Mouse (Mus musculus) intestine, embryonic 14.5 days (tissue): ENCODE data around the gene Dis3. TPM values are rescaled to one million over a fixed set of nuclear protein-coding genes. Genes with fewer than 3 reads are reported as not detected.
A peak's percentile ranks its signal among the peaks of the same experiment; 100 is the strongest.
"Not testable (repeated sequence)": the region's sequence is repeated elsewhere in the genome, so short reads cannot be mapped to it uniquely, and the experiment has no call there.

Experiments
- ATAC-seq: fragments of 200-750 bp; cut with Nextera tagmentation; replicated peaks from 2 replicates; pipeline ENCODE4 v1.8.0; 2017; ENCODE audit warnings: low read depth, moderate number of reproducible peaks, moderate TSS enrichment, moderate library complexity; ENCODE audit not compliant: low FRiP score, low TSS enrichment
- DNase-seq: peaks from one replicate; pipeline ENCODE4 v3.0.0-alpha.2; 2018; ENCODE audit warnings: low spot score
- H3K27ac ChIP-seq: fragments of 300-500 bp; sonication (generic); 2 replicates; pipeline ENCODE4 v1.5.1; 2014; ENCODE audit warnings: low read depth, mild to moderate bottlenecking, control low read depth
- H3K27me3 ChIP-seq: fragments of 300-500 bp; sonication (generic); replicated peaks from 2 replicates; pipeline ENCODE4 v1.6.1; 2014; ENCODE audit warnings: low read length, control low read depth; ENCODE audit not compliant: control insufficient read depth, insufficient read depth
- H3K36me3 ChIP-seq: fragments of 300-500 bp; sonication (generic); 2 replicates; pipeline ENCODE4 v1.6.1; 2014; ENCODE audit warnings: low read length, control low read depth; ENCODE audit not compliant: control insufficient read depth, insufficient read depth
- H3K4me1 ChIP-seq: fragments of 300-500 bp; sonication (generic); replicated peaks from 2 replicates; pipeline ENCODE4 v1.6.1; 2014; ENCODE audit warnings: low read length, control low read depth, mixed read lengths; ENCODE audit not compliant: control insufficient read depth, insufficient read depth
- H3K4me2 ChIP-seq: fragments of 300-500 bp; sonication (generic); 2 replicates; pipeline ENCODE4 v1.6.1; 2014; ENCODE audit warnings: low read length
- H3K4me3 ChIP-seq: fragments of 300-500 bp; sonication (generic); 2 replicates; pipeline ENCODE4 v1.5.1; 2014; ENCODE audit warnings: low read depth, low read length, control low read depth, mixed read lengths
- H3K9ac ChIP-seq: fragments of 300-500 bp; sonication (generic); 2 replicates; pipeline ENCODE4 v1.6.1; 2014; ENCODE audit warnings: mild to moderate bottlenecking, low read length
- H3K9me3 ChIP-seq: fragments of 300-500 bp; sonication (generic); 2 replicates; pipeline ENCODE4 v1.6.1; 2016; ENCODE audit warnings: low read length, control low read depth; ENCODE audit not compliant: control insufficient read depth
- WGBS: fragments of 180-500 bp; shearing (Covaris S2); extraction: QIAGEN DNeasy Blood & Tissue Kit; methylation state at CpG from one replicate; pipeline ENCODE4 v1.1.7; 2014; 5-methylcytosine and 5-hydroxymethylcytosine counted together
- polyA plus RNA-seq: library from polyadenylated mRNA; unstranded; fragments of >200 nt; fragmentation: Nextera tagmentation; extraction: Ambion mirVana; gene quantifications from 2 replicates; pipeline ENCODE4 v1.2.1, GENCODE M21; 2014

Dis3 gene
- polyA plus RNA-seq, 1 experiment from 2014 or later = 46.6 TPM

DNA sequence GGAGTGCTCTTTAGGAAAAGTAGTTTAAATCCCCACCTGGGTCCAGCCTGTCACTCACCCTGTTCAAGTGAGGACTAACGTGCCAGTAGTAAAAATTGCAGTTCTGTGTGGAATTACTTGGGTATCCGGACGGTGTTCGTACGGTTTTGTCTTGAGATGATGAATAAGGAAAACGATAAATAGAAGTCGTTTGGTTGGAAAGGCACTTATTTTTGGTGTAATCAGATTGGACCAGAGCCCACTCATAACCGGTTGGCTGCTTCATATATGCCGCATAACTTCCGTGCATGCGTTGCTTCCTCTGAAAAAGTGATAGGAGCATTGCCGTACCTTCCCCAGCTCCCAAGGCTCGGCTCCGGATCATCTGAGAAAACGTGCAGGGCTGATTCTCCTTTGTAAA is 52.8 kb downstream of the Dis3 start:
- ATAC-seq (peak; percentile 7; the same call in 1 of the 2 replicates), DNase-seq (no peak)
- Histone ChIP-seq H3K27ac (peak overlapping the region; percentile 71), H3K36me3 (peaks cover 19% of the 10 kb centered on the region), H3K9me3 (no peaks in the 10 kb centered on the region), H3K4me2 (peak overlapping the region; percentile 65), H3K9ac (peak overlapping the region; percentile 97; the same call in 1 of the 2 replicates), H3K4me1 (peaks cover 15% of the 10 kb centered on the region), H3K27me3 (no peaks in the 10 kb centered on the region), H3K4me3 (peak overlapping the region; percentile 95)
- WGBS = under 1% methylated on average over 15 of the region's 15 CpGs

DNA sequence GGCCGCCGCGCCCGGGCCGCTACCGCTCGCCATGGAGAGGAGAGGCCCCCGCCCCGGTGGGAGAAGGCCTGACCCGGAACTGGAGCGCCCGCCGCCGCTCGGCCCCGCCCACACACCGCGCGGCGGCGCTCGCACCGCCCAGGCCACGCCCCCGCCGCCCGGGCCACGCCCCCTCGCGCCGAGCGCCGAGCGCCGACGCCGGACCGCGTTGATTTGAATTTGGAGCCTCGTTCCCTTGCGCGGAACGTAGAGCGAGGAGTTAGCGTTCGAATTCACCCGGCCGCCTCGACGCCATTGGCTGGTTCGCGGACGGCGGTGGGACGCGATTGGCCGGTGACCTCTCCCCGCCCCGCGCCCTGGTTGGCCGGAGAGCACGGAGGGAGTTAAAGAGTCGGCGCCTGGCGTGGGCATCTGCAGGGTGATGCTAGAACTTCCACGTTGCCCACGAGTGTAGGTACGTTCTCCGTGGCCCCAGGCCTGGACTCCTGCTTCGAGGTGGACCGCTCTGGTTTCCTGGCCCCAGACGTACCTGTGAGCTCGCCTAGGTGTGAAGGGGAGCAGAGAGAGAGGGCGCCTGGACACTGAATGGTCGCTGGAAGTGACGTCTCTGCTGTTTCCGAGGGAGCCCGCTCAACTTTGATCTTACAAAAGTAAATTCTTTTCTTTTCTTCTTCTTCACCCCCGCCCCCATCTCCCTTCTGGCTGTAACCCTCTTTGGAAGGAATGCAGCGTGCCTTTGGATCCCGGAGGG is 53.4 kb downstream of the Dis3 start, which contains the start of the genes Mzt1 and Bora:
Gene Mzt1 (minus strand): TSS at position 104 of the 751 bp plus-strand sequence.
Gene Bora (plus strand): TSS at position 192 of the 751 bp plus-strand sequence.
- under 1% methylated on average over 77 of the region's 81 CpGs for WGBS
- Histone ChIP-seq H3K36me3 (peaks cover 14% of the 10 kb centered on the region), H3K9me3 (no peaks in the 10 kb centered on the region), H3K27me3 (no peaks in the 10 kb centered on the region), H3K4me3 (peak within 1 kb of the TSS; percentile 95), H3K4me2 (peak within 1 kb of the TSS; percentile 66), H3K4me1 (peaks cover 15% of the 10 kb centered on the region), H3K9ac (peak within 1 kb of the TSS; percentile 97), H3K27ac (peak within 1 kb of the TSS; percentile 94)
- ATAC-seq = peak; percentile 96
- peak; percentile 96 for DNase-seq

DNA sequence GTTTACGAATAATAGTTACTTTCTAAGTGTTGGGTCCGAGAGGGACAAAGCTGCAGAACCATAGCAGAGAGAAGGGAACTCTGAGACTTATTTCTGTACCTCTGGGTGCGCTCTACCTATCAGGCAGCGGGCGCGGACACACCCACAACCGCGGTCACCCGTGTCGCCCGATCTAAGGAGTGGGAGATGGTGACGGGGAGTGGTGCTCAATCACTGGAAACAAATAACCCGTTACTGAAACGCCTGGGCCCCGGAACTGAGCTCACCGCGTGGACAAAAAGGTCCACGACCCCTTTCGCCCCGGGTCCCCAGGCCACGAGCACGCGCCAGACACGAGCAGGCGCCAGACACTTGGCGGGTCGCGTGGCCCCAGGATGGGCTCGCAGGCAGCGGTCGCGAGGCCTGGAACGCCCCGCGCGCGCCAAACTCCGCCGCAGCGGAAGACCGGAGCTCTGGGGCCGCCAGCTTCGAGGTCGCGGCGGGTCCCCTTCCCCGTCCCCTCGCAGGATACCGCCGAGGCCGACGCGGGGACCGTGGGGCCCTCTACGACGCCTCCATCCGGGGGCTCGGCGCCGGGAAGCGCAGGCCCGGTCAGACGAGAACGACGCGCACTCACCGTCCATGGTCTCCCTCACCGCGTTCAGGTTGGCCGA is 54.1 kb downstream of the Dis3 start:
- peaks cover 15% of the 10 kb centered on the region for H3K4me1 ChIP-seq
- H3K36me3 ChIP-seq = peaks cover 7% of the 10 kb centered on the region; the same call in 1 of the 2 replicates
- ATAC-seq = peak; percentile 10
- under 1% methylated on average over 64 of the region's 70 CpGs for WGBS
- peak overlapping the region; percentile 66 for H3K4me2 ChIP-seq
- H3K9ac ChIP-seq = peak overlapping the region; percentile 97
- peak overlapping the region; percentile 95 for H3K4me3 ChIP-seq
- H3K27me3 ChIP-seq = no peaks in the 10 kb centered on the region
- H3K9me3 ChIP-seq = no peaks in the 10 kb centered on the region
- peak overlapping the region; percentile 94 for H3K27ac ChIP-seq
- DNase-seq = no peak

DNA sequence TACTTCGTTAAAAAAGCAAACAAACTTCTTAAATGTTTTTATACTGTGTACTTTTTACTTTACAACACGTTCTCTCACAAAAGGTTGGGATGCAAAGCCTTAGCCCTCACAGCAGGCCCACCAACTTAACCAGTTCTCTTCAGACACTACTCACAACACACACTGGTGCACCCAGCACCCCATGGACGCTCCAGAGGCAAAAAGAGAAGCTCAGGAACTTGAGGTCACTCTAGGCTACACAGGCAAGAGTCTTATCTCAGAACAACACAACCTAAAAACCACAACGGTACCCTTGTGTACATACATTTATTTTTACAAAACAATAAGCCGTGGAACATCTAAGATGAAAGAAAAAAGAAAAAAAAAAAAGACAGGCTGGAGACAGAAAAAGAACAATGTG is 54.9 kb downstream of the Dis3 start:
- Histone ChIP-seq H3K4me2 (peak overlapping the region; percentile 66), H3K36me3 (0 out of 2 replicates have a peak, but pooled peaks cover 5% of the 10 kb centered on the region), H3K27ac (no peak overlapping the region), H3K9me3 (no peaks in the 10 kb centered on the region), H3K27me3 (no peaks in the 10 kb centered on the region), H3K9ac (peak overlapping the region; percentile 97), H3K4me1 (peaks cover 15% of the 10 kb centered on the region), H3K4me3 (peak overlapping the region; percentile 95)
- no peak for ATAC-seq
- peak; percentile 50 for DNase-seq
- WGBS = 4% methylated on average over 5 of the region's 5 CpGs

DNA sequence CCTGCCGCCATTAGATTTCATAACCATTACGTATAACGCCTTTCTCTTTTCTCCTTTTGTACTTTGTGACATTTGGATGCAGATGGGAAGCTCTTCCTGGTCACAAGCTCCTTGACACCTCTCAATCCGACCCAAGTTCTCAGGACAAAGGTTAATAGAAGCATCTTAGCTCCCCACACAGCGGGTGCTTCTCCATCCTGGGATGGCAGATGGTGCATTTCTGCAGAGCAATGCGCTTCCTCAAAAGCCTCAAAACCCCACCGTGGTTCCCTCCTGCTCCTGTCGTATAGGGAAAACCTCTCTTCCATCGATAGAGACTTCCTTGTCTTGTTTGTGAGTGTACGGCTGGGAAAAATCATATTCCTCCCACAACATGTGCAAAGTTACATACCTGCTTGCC is 55.5 kb downstream of the Dis3 start:
- Histone ChIP-seq H3K4me1 (peaks cover 15% of the 10 kb centered on the region), H3K4me2 (peak overlapping the region; percentile 66), H3K27me3 (no peaks in the 10 kb centered on the region), H3K36me3 (peaks cover 10% of the 10 kb centered on the region), H3K9ac (no peak overlapping the region), H3K27ac (no peak overlapping the region), H3K4me3 (peak overlapping the region; percentile 95; the same call in 1 of the 2 replicates), H3K9me3 (no peaks in the 10 kb centered on the region)
- DNase-seq = peak; percentile 51
- ATAC-seq = no peak
- 43% methylated on average over 10 of the region's 10 CpGs for WGBS

DNA sequence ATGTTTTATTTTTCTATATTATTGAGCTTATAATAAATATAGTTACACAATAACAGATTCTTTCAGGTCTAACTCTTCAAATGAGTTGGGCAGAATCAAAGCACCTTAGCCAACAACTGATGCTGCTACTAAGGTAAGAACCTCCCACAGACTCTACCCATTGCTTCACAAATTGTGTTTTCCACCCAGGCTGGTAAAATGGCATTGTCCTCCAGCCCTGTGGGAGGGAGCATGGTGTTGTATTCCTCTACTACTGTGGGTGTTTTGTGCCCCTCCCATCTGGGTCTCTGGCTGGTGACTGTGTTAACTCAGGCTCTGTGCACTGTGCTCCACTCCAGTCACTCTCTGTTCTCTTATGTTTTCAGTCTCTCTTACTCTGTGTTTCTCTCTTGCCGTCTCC is 56.1 kb downstream of the Dis3 start:
- no peak for ATAC-seq
- Histone ChIP-seq H3K4me3 (no peak overlapping the region), H3K9ac (no peak overlapping the region), H3K27ac (no peak overlapping the region), H3K4me1 (peaks cover 15% of the 10 kb centered on the region), H3K27me3 (no peaks in the 10 kb centered on the region), H3K36me3 (peaks cover 16% of the 10 kb centered on the region), H3K9me3 (no peaks in the 10 kb centered on the region), H3K4me2 (no peak overlapping the region)
- no peak for DNase-seq
- 81% methylated on average over 1 of the region's 1 CpGs for WGBS

DNA sequence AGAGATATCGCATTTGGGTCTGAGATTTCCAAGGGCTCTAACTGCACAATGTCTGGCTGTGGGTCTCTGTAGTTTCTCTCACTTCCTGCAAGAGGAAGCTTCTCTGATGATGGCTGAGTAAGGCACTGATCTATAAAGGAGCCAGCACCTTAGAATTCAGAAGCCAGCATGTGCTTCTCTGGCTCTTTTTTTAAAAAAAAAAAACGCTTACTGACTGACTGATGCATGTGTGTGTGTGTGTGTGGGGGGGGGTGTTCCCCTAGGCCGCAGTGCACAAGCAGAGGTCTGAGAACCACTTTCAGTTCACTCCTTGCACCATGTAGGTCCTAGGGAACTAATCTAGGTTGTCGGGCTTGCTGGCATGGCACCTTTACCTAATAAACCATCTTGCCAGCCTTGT is 58.2 kb downstream of the Dis3 start:
- ATAC-seq = no peak
- H3K27ac ChIP-seq = no peak overlapping the region

DNA sequence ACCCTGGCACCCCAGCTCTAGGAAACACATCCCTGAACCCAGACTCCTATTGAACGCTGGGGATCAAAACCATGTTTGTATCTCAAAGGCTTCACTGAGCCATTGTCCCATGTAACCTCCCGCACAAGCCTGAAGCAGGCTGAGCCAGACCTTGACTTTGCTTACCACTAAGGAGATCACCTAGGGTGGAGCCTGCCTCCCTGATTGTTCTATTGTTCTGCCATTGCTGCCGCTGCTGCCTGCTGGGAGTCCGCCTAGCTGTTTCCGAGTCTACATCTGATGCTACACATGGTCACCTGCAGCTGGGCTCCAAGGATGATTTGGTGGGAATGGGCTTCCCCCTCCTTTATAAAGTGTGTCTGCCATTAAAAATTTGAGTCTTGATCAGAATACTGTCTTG is 60.3 kb downstream of the Dis3 start:
- not testable (repeated sequence) for H3K9ac ChIP-seq, H3K9me3 ChIP-seq, H3K4me1 ChIP-seq, H3K27ac ChIP-seq, H3K27me3 ChIP-seq, H3K4me2 ChIP-seq, H3K4me3 ChIP-seq, ATAC-seq
- DNase-seq = peak; percentile 18
- H3K36me3 ChIP-seq = peaks cover 35% of the 10 kb centered on the region
- WGBS = 83% methylated on average over 5 of the region's 5 CpGs

More for the DNA sequence above, 58.2 kb downstream of the Dis3 start:
- H3K27me3 ChIP-seq = no peaks in the 10 kb centered on the region
- H3K4me1 ChIP-seq = peaks cover 13% of the 10 kb centered on the region
- peak; percentile 47 for DNase-seq
- no peak overlapping the region for H3K9ac ChIP-seq
- 64% methylated on average over 4 of the region's 4 CpGs for WGBS
- H3K4me3 ChIP-seq = no peak overlapping the region
- no peaks in the 10 kb centered on the region for H3K9me3 ChIP-seq
- H3K4me2 ChIP-seq = no peak overlapping the region
- peaks cover 29% of the 10 kb centered on the region for H3K36me3 ChIP-seq
